Mouse (Mus musculus): Measurements from ENCODE around the gene Sik2. TPM values are rescaled to one million over a fixed set of nuclear protein-coding genes. Genes with fewer than 3 reads are reported as not detected.
A peak's percentile ranks its signal among the peaks of the same experiment; 100 is the strongest.

The Sik2 gene
- total and polyA plus RNA-seq, 3 experiments: 1.9 to 8.2 (median 6.0) TPM

- Histone ChIP-seq H3K4me1 (ENCODE audit: control insufficient read depth in 1 of 2, insufficient read depth in 2 of 2) (peaks cover 0 to 12% of the 10 kb centered on the region in 2 experiments; a peak in 2 of 4 replicates), H3K36me3 (replicated peaks in 1 of 2; ENCODE audit: control insufficient read depth in 1 of 2, insufficient read depth in 1 of 2, low read length in 1 of 2) (no peaks in the 10 kb centered on the region), H3K4me3 (replicated peaks in 1 of 3; ENCODE audit: low read depth in 2 of 3, low read length in 2 of 3, poor library complexity in 1 of 3) (peak overlapping the region; percentile 77 to 99 (median 82)), H3K4me2 (ENCODE audit: insufficient read depth, low read depth, poor library complexity, severe bottlenecking) (peak overlapping the region; percentile 83), H3K9ac (ENCODE audit: insufficient read depth, low read depth) (peak overlapping the region; percentile 71), H3K79me2 (replicated peaks; ENCODE audit: control insufficient read depth, extremely low read depth, insufficient read depth, poor library complexity, severe bottlenecking) (peaks cover 14% of the 10 kb centered on the region), H3K27ac (ENCODE audit: insufficient read depth, low read depth) (no peak overlapping the region; the same call in 1 of the 2 replicates), H3K9me3 (replicated peaks; ENCODE audit: low read length) (no peaks in the 10 kb centered on the region), H3K27me3 (replicated peaks) (no peaks in the 10 kb centered on the region)
- in situ Hi-C loops (cut with MboI; ENCODE audit: low pct_ligation_motif_present, low pct_unique_long_range_greater_than_20kb, low sequenced_read_pairs): loop anchor here (5.0 kb wide), 1 partner anchor 155 kb away; no protein-coding TSS in a partner anchor
- TF ChIP-seq RCOR1 (conservative IDR thresholded peaks at IDR 0.05; ENCODE audit: low read depth, low read length) (no peak), SIN3A (IDR thresholded peaks at IDR 0.05; ENCODE audit: low read length) (peak; percentile 33; the same call in 1 of the 2 replicates)
- no peak for DNase-seq (ENCODE audit: extremely low read depth)
- dilution Hi-C loops (cut with MboI; ENCODE audit: extremely low pct_ligation_motif_present, extremely low pct_unique_long_range_greater_than_20kb, low sequenced_read_pairs): no loop called here
These were observed 1.2 kb downstream of the Sik2 start for GRCm38 (mm10) chr9:51007726-51008067.

GRCm38 (mm10) chr9:51006846-51007245 is 2.0 kb downstream of the Sik2 start:
- Histone ChIP-seq H3K27me3 (replicated peaks) (no peaks in the 10 kb centered on the region), H3K36me3 (replicated peaks in 1 of 2; ENCODE audit: control insufficient read depth in 1 of 2, insufficient read depth in 1 of 2, low read length in 1 of 2) (no peaks in the 10 kb centered on the region), H3K27ac (ENCODE audit: insufficient read depth, low read depth) (no peak overlapping the region), H3K4me1 (ENCODE audit: control insufficient read depth in 1 of 2, insufficient read depth in 2 of 2) (peaks cover 0 to 12% of the 10 kb centered on the region in 2 experiments; a peak in 2 of 4 replicates), H3K9ac (ENCODE audit: insufficient read depth, low read depth) (peak overlapping the region; percentile 33; the same call in 1 of the 2 replicates), H3K4me3 (replicated peaks in 1 of 3; ENCODE audit: low read depth in 2 of 3, low read length in 2 of 3, poor library complexity in 1 of 3) (peak overlapping the region in 1 of 3 experiments; percentile 77), H3K9me3 (replicated peaks; ENCODE audit: low read length) (no peaks in the 10 kb centered on the region), H3K79me2 (replicated peaks; ENCODE audit: control insufficient read depth, extremely low read depth, insufficient read depth, poor library complexity, severe bottlenecking) (peaks cover 14% of the 10 kb centered on the region), H3K4me2 (ENCODE audit: insufficient read depth, low read depth, poor library complexity, severe bottlenecking) (peak overlapping the region; percentile 36; the same call in 1 of the 2 replicates)
- in situ Hi-C loops (cut with MboI; ENCODE audit: low pct_ligation_motif_present, low pct_unique_long_range_greater_than_20kb, low sequenced_read_pairs) (loop anchor here (5.0 kb wide), 1 partner anchor 155 kb away; no protein-coding TSS in a partner anchor), dilution Hi-C loops (cut with MboI; ENCODE audit: extremely low pct_ligation_motif_present, extremely low pct_unique_long_range_greater_than_20kb, low sequenced_read_pairs) (no loop called here)
- no peak for TF ChIP-seq MAFK (IDR thresholded peaks at IDR 0.05; ENCODE audit: insufficient replicate concordance, low read length)
- no peak; the same call in 1 of the 2 replicates for TF ChIP-seq EP300 (IDR thresholded peaks at IDR 0.05; ENCODE audit: low read length)
- TF ChIP-seq ZMIZ1 (IDR thresholded peaks at IDR 0.05; ENCODE audit: low read depth, low read length): no peak
- TF ChIP-seq CHD1 (IDR thresholded peaks at IDR 0.05; ENCODE audit: low read depth, low read length): no peak
- no peak for TF ChIP-seq ZNF384 (IDR thresholded peaks at IDR 0.05; ENCODE audit: low read depth, low read length)
- TF ChIP-seq MYC (IDR thresholded peaks at IDR 0.05; ENCODE audit: low read depth, low read length): no peak
- TF ChIP-seq RAD21 (IDR thresholded peaks at IDR 0.05; ENCODE audit: low read depth, low read length): peak; percentile 63
- TF ChIP-seq SMC3 (IDR thresholded peaks at IDR 0.05; ENCODE audit: low read depth, low read length): peak; percentile 68
- peak; percentile 57 to 79 for TF ChIP-seq CTCF (conservative IDR thresholded peaks at IDR 0.05 in 1 of 2, IDR thresholded peaks at IDR 0.05 in 1 of 2; ENCODE audit: low read depth in 2 of 2, low read length in 2 of 2)
- DNase-seq (ENCODE audit: extremely low read depth): peak; percentile 86

- Histone ChIP-seq H3K27ac (ENCODE audit: insufficient read depth, low read depth) (no peak overlapping the region), H3K4me1 (ENCODE audit: control insufficient read depth in 1 of 2, insufficient read depth in 2 of 2) (peaks cover 0 to 7% of the 10 kb centered on the region in 2 experiments; a peak in 2 of 4 replicates), H3K9ac (ENCODE audit: insufficient read depth, low read depth) (no peak overlapping the region), H3K4me3 (replicated peaks in 1 of 3; ENCODE audit: low read depth in 2 of 3, low read length in 2 of 3, poor library complexity in 1 of 3) (no peak overlapping the region), H3K4me2 (ENCODE audit: insufficient read depth, low read depth, poor library complexity, severe bottlenecking) (no peak overlapping the region), H3K27me3 (replicated peaks) (no peaks in the 10 kb centered on the region), H3K79me2 (replicated peaks; ENCODE audit: control insufficient read depth, extremely low read depth, insufficient read depth, poor library complexity, severe bottlenecking) (peaks cover 14% of the 10 kb centered on the region), H3K9me3 (replicated peaks; ENCODE audit: low read length) (no peaks in the 10 kb centered on the region), H3K36me3 (replicated peaks in 1 of 2; ENCODE audit: control insufficient read depth in 1 of 2, insufficient read depth in 1 of 2, low read length in 1 of 2) (peaks cover 0 to 5% of the 10 kb centered on the region in 2 experiments)
- in situ Hi-C loops (cut with MboI; ENCODE audit: low pct_ligation_motif_present, low pct_unique_long_range_greater_than_20kb, low sequenced_read_pairs) (no loop called here), dilution Hi-C loops (cut with MboI; ENCODE audit: extremely low pct_ligation_motif_present, extremely low pct_unique_long_range_greater_than_20kb, low sequenced_read_pairs) (no loop called here)
- TF ChIP-seq KAT2A (IDR thresholded peaks at IDR 0.05; ENCODE audit: insufficient replicate concordance, low read length) (no peak), ZMIZ1 (IDR thresholded peaks at IDR 0.05; ENCODE audit: low read depth, low read length) (no peak), SIN3A (IDR thresholded peaks at IDR 0.05; ENCODE audit: low read length) (no peak), NELFE (IDR thresholded peaks at IDR 0.05; ENCODE audit: low read depth, low read length) (no peak), EP300 (IDR thresholded peaks at IDR 0.05; ENCODE audit: low read length) (no peak)
- no peak for DNase-seq (ENCODE audit: extremely low read depth)
These were observed 4.8 kb downstream of the Sik2 start for GRCm38 (mm10) chr9:51004062-51004461.
